Mouse (Mus musculus) liver, adult 2 months (tissue): Measurements from ENCODE around the gene Lime1. TPM values are rescaled to one million over a fixed set of nuclear protein-coding genes. Genes with fewer than 3 reads are reported as not detected.

Experiments
- DNase-seq: peaks from one replicate; pipeline ENCODE4 v3.0.0-alpha.2; 2011; ENCODE audit warnings: low read depth, low spot score; ENCODE audit errors: extremely low read depth
- H3K27ac ChIP-seq: fragments of 200-500 bp; replicated peaks from 2 replicates; pipeline ENCODE4 v1.5.1; 2012; ENCODE audit warnings: low read depth, mild to moderate bottlenecking, control low read depth, inconsistent platforms, low read length; ENCODE audit not compliant: insufficient read depth
- H3K27me3 ChIP-seq: fragments of 200-500 bp; 2 replicates; pipeline ENCODE4 v1.6.1; 2012; ENCODE audit warnings: mild to moderate bottlenecking, moderate library complexity, low read length, inconsistent platforms; ENCODE audit not compliant: control insufficient read depth, insufficient read depth
- H3K36me3 ChIP-seq: fragments of 200-500 bp; 2 replicates; pipeline ENCODE4 v1.6.1; 2012; ENCODE audit warnings: low read length, inconsistent platforms; ENCODE audit not compliant: control insufficient read depth, insufficient read depth
- H3K4me1 ChIP-seq: fragments of 200-500 bp; 2 replicates; pipeline ENCODE4 v1.6.1; 2011; ENCODE audit warnings: low read length; ENCODE audit not compliant: control insufficient read depth, insufficient read depth
- H3K4me3 ChIP-seq: fragments of 200-500 bp; 2 replicates; pipeline ENCODE4 v1.5.1; 2011; ENCODE audit warnings: low read depth, mild to moderate bottlenecking, control low read depth, low read length, moderate library complexity; ENCODE audit not compliant: insufficient read depth
- H3K79me2 ChIP-seq: fragments of 200-500 bp; 2 replicates; pipeline ENCODE4 v1.6.1; 2012; ENCODE audit warnings: inconsistent platforms, mild to moderate bottlenecking, low read length, moderate library complexity; ENCODE audit not compliant: control insufficient read depth, insufficient read depth
- H3K9ac ChIP-seq: fragments of 200-500 bp; 2 replicates; pipeline ENCODE4 v1.6.1; 2012; ENCODE audit warnings: low read depth, mild to moderate bottlenecking, control low read depth, inconsistent platforms, low read length
- CTCF ChIP-seq: fragments of 200-500 bp; IDR thresholded peaks from 2 replicates; pipeline ENCODE4 v1.5.1; 2011; ENCODE audit warnings: low read depth, low read length, control low read depth
- POLR2A ChIP-seq: fragments of 200-500 bp; IDR thresholded peaks from 2 replicates; pipeline ENCODE4 v1.6.1; 2011; ENCODE audit warnings: low read length, control low read depth; ENCODE audit not compliant: insufficient read depth; ENCODE audit errors: extremely low read depth
- WGBS: fragments of 180-500 bp; shearing (Covaris S2); methylation state at CpG from one replicate; pipeline ENCODE4 v1.1.7; 2018; 5-methylcytosine and 5-hydroxymethylcytosine counted together
- polyA plus RNA-seq: library from polyadenylated mRNA; depleted of rRNA; stranded (reverse); fragments of >200 nt; gene quantifications from 2 replicates; pipeline ENCODE4 v1.2.3, GENCODE M21; 2012
- total RNA-seq: library from RNA; depleted of rRNA; stranded (reverse); fragments of >200 nt; gene quantifications from 2 replicates; pipeline ENCODE4 v1.2.3, GENCODE M21; 2014

The Lime1 gene
- total and polyA plus RNA-seq, 2 experiments: 9.7 to 36.9 TPM

GRCm38 (mm10) chr2:181384919-181385391 is 5.1 kb downstream of the Lime1 start:
- 89% methylated on average over 4 of the region's 4 CpGs for WGBS
- H3K36me3 ChIP-seq: peaks cover 4% of the 10 kb centered on the region; the same call in 1 of the 2 replicates
- H3K27ac ChIP-seq: no peak overlapping the region
- TF ChIP-seq CTCF: no peak
- no peak for TF ChIP-seq POLR2A
- no peak for DNase-seq
- no peaks in the 10 kb centered on the region for H3K4me1 ChIP-seq
- H3K9ac ChIP-seq: no peak overlapping the region
- no peaks in the 10 kb centered on the region for H3K79me2 ChIP-seq
- H3K4me3 ChIP-seq: no peak overlapping the region
- no peaks in the 10 kb centered on the region for H3K27me3 ChIP-seq

DNA sequence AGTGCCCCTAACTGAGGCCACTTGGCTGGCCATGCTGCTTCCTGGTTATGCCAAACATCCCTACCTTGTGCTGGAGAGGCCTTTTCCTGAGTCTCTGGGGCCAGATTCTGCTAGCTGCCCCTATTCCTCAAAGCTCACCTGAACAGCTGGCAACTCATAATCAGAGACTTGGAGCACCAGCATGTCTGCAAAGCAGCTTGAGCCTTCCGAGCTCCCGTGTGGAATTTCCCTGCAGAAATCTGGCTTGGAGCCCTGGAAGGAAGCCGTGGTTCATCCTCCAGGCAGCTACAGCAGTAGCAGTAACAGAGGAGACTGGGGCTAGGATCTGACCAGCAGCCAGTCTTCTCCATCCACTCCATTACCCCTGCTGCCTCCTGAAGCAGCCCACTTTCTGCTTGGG is 6.0 kb downstream of the Lime1 start:
- H3K27me3 ChIP-seq: no peaks in the 10 kb centered on the region
- H3K27ac ChIP-seq: no peak overlapping the region
- DNase-seq: no peak
- TF ChIP-seq POLR2A (no peak), CTCF (no peak)
- peaks cover 2% of the 10 kb centered on the region; the same call in 1 of the 2 replicates for H3K36me3 ChIP-seq
- no peak overlapping the region for H3K9ac ChIP-seq
- 75% methylated on average over 3 of the region's 3 CpGs for WGBS
- H3K79me2 ChIP-seq: no peaks in the 10 kb centered on the region
- H3K4me1 ChIP-seq: no peaks in the 10 kb centered on the region
- no peak overlapping the region for H3K4me3 ChIP-seq

- Histone ChIP-seq H3K4me3 (no peak overlapping the region), H3K36me3 (no peaks in the 10 kb centered on the region; the same call in 1 of the 2 replicates)
- no peak for DNase-seq
These were observed 6.9 kb downstream of the Lime1 start for GRCm38 (mm10) chr2:181386663-181387210.

DNA sequence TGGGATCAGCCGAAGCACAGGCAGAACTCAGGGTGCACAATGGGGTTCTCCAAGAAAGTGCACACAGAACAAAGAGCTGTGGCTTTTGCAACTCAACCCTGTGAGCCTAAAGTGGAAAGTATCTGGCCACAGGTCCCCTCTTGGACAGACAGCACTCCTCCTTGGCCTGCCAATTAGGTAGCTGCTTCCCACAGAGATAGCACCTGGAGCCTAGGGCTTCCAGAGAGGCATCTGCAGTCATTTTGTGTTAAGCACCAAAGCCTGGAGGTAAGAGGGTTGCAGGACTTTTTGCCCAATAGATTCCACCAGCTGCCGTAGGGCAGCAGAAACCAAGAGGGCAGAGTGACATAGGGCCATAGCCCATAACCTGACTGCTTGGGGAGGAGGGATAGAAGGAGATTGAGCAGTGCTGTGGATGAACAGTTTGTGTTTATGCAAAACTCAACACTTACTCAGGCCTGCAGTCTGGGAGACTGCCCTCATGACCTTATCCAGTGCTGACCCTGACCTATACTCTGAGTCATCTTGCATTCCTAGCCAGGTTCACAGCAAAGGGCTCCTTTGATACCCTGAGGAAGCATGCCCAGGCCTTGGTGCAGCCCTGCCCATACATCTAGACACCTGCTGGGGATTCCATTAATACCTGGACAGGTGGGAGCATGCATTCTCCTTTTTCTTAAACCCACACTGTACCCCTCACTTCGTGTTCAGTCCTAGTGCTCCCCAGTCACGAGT is 10.4 kb downstream of the Lime1 start:
- TF ChIP-seq CTCF: no peak
- TF ChIP-seq POLR2A: no peak
- no peaks in the 10 kb centered on the region for H3K4me1 ChIP-seq
- no peak for DNase-seq
- H3K27me3 ChIP-seq: no peaks in the 10 kb centered on the region
- no peak overlapping the region for H3K27ac ChIP-seq
- no peaks in the 10 kb centered on the region for H3K79me2 ChIP-seq
- no peaks in the 10 kb centered on the region for H3K36me3 ChIP-seq
- 76% methylated on average over 4 of the region's 4 CpGs for WGBS
- H3K9ac ChIP-seq: no peak overlapping the region
- H3K4me3 ChIP-seq: no peak overlapping the region

More at GRCm38 (mm10) chr2:181386663-181387210, 6.9 kb downstream of the Lime1 start:
- Histone ChIP-seq H3K4me1 (no peaks in the 10 kb centered on the region), H3K27ac (no peak overlapping the region), H3K9ac (no peak overlapping the region), H3K79me2 (no peaks in the 10 kb centered on the region), H3K27me3 (no peaks in the 10 kb centered on the region)
- TF ChIP-seq CTCF (no peak), POLR2A (no peak)
- WGBS: 84% methylated on average over 4 of the region's 4 CpGs

- Histone ChIP-seq H3K27ac (no peak overlapping the region), H3K4me3 (no peak overlapping the region), H3K79me2 (no peaks in the 10 kb centered on the region), H3K27me3 (no peaks in the 10 kb centered on the region), H3K36me3 (no peaks in the 10 kb centered on the region), H3K9ac (no peak overlapping the region), H3K4me1 (no peaks in the 10 kb centered on the region)
- WGBS: 93% methylated on average over 15 of the region's 15 CpGs
- DNase-seq: no peak
- TF ChIP-seq POLR2A (no peak), CTCF (no peak)
These were observed 11.1 kb downstream of the Lime1 start for GRCm38 (mm10) chr2:181391022-181391421.

DNA sequence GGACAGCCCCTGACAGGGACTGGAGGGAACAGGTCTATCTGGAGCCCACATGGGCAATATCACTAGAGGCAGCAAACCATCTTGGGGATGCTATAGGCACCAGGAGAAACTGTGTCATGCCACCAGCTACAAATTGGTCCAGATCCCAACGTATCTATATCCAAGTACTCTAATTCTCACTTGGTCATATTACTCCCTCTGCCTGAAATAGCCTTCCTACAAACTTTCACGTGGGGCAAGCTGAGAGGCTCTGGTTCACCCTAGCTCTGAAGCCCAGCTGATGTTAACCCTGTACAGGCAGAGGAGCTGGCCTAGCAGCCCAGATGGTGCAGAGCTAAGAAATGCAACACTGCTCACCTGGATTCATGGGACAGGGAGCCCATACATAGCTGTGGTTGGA is 11.7 kb downstream of the Lime1 start:
- Histone ChIP-seq H3K79me2 (no peaks in the 10 kb centered on the region), H3K4me3 (no peak overlapping the region), H3K4me1 (no peaks in the 10 kb centered on the region), H3K27me3 (no peaks in the 10 kb centered on the region), H3K36me3 (no peaks in the 10 kb centered on the region), H3K9ac (no peak overlapping the region), H3K27ac (no peak overlapping the region)
- TF ChIP-seq POLR2A: no peak
- no peak for TF ChIP-seq CTCF
- DNase-seq: no peak
- 65% methylated on average over 2 of the region's 2 CpGs for WGBS
